Mouse (Mus musculus) gastrocnemius, postnatal 10 days (tissue): ENCODE data around the gene Cyp8b1. TPM values are rescaled to one million over a fixed set of nuclear protein-coding genes. Genes with fewer than 3 reads are reported as not detected.
A peak's percentile ranks its signal among the peaks of the same experiment; 100 is the strongest.

Experiments used
- DNase-seq: peaks from one replicate; pipeline ENCODE4 v3.0.0; 2021; ENCODE audit warnings: mixed read lengths
- long read RNA-seq, 2 experiments: library from polyadenylated mRNA; stranded (forward); transcript quantifications; one replicate each; pipeline ENCODE4 v2.0.0; 2021
- total RNA-seq, 2 experiments: library from RNA; stranded (reverse); gene quantifications; 2 replicates each; pipeline ENCODE4 v1.2.3; 2021

Cyp8b1 gene
- not detected for total RNA-seq
- long read RNA-seq, experiment 1: 0 reads
- long read RNA-seq, experiment 2: 0 reads

DNA sequence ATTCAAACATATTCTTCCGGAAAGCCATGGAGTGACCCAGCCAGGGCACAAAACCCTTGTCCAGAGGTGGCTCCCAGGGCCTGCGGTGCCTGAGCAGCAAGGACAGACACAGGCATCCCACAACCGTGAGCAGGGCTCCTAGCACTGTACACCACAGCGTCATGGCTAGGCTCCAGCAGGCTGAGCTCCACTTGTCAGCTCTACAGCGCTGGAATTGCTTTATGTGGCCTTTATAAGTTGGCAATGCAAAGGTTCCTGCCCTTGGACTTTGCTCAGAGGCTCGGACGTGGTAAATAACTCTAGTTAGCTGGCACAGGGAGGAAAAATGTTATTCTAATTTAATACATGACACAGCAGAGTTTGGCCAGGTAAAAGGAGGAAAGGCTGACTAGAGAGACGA lies at the start of gene Cyp8b1:
Gene Cyp8b1, minus strand, starts transcription at position 204 of the 400 bp plus-strand sequence.
- DNase-seq: no peak

DNA sequence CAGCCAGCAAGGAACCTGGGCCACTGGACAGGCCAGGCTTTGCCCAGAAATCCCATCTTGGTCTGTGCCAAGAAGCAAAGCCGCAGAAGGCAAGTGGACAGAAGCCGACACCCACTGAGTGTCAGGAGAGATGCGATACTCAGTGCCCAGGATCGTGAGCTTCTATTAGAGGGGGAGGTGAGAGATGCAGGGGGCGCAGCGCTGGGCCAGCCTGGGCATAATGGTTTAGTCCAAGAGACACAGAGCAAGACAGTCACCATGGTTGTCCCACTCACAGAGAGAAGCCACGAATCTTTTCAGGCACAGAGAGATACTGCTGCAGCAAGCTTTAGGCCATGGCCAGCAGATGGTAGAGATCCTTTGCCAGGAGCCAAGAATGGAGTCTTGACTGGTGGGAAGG lies 48.8 kb upstream of the Cyp8b1 start:
- DNase-seq: no peak

GRCm38 (mm10) chr9:121959966-121960635 lies 44.0 kb upstream of the Cyp8b1 start:
- DNase-seq: no peak

DNA sequence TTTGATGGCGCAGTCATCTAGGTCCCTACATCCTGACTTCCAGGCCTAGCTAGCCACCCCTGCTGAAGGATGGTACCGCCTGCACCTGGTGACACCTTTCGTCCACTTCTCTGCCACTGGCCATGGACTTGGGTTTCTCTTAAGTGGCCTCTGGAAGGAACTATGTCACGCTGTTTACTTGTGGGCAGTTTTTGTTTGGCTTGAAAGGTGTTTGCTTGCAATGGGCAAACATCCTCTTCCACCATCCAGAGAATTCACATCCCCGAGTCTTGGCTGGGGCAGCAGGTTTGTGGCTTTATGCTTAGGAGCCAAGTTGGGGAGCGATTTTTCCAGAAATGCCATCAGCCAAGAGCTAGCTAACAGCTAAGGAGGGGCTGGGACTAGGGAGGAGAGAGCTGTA lies 36.5 kb upstream of the Cyp8b1 start:
- DNase-seq: no peak

DNA sequence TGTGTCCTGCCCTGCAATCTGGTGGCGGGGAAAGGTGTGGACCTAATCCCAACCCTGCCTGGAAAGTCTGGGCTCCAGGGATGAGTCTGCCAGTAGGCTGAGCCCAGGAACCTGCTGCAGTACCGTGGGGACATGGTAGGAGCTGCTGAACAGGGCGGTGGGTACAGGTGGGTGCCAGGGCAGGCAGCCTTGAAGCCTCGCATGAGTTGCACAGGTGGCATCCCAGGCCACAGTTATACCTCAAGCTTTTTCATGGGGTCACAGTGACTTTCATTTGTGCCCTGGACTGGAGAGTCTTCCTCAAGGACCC lies 35.0 kb upstream of the Cyp8b1 start:
- DNase-seq: no peak

GRCm38 (mm10) chr9:121950418-121951113 lies 34.5 kb upstream of the Cyp8b1 start, which contains the start of gene Fam198a:
Gene Fam198a, plus strand, starts transcription at chr9:121950988.
- peak; percentile 84 for DNase-seq

- DNase-seq: no peak
Measured at GRCm38 (mm10) chr9:121948431-121948830, 32.3 kb upstream of the Cyp8b1 start.

- peak; percentile 65 for DNase-seq
Measured at GRCm38 (mm10) chr9:121947784-121948183, 31.7 kb upstream of the Cyp8b1 start.

GRCm38 (mm10) chr9:121943628-121944027 lies 27.5 kb upstream of the Cyp8b1 start:
- no peak for DNase-seq

DNA sequence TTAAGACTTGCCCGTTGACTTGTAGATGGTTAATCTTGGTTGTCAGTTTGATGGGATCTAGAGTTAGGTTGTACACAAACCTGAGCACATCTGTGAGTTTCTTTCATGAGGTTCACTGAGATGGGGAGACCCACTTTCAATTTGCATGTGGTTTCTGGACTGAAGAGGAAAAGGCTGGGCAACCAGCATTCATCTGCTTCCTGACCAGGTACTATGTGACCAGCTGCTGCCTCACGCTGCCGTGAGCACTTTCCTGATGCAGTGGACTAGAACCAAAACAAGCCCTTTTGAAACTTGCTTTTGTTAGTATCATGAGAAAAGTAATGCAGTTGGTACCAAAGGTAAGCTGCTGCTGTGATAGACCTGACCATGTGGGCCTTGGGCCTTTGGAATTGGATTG lies 26.9 kb upstream of the Cyp8b1 start:
- DNase-seq: no peak

DNA sequence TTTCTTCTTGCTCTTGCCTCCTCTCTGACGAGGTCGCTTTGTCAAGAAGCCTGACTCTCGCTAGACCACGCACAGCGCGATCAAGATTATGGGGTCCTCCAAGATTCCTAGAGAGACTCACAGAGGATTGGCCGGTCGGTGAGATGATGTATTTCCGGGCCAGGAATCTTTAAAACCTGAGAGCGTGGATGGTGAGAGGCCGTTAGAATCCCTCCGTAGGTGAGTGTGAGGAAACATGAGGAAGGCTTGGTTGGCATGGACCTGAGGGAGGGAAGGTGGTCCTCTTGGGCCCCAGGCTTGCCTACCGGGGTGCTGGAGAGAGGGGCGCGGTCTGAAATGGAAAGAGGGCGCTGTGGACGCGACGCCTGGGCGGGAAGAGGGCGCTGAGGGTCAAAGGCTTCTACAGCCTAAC lies 21.8 kb upstream of the Cyp8b1 start:
- no peak for DNase-seq

GRCm38 (mm10) chr9:121937451-121937864 lies 21.4 kb upstream of the Cyp8b1 start:
- DNase-seq: no peak

GRCm38 (mm10) chr9:121936952-121937351 lies 20.8 kb upstream of the Cyp8b1 start:
- no peak for DNase-seq

- DNase-seq: no peak
Measured at GRCm38 (mm10) chr9:121934856-121935255, 18.8 kb upstream of the Cyp8b1 start.

GRCm38 (mm10) chr9:121928498-121928897 lies 12.4 kb upstream of the Cyp8b1 start:
- DNase-seq: peak; percentile 53

- no peak for DNase-seq
Measured at GRCm38 (mm10) chr9:121927721-121928120, 11.6 kb upstream of the Cyp8b1 start.

DNA sequence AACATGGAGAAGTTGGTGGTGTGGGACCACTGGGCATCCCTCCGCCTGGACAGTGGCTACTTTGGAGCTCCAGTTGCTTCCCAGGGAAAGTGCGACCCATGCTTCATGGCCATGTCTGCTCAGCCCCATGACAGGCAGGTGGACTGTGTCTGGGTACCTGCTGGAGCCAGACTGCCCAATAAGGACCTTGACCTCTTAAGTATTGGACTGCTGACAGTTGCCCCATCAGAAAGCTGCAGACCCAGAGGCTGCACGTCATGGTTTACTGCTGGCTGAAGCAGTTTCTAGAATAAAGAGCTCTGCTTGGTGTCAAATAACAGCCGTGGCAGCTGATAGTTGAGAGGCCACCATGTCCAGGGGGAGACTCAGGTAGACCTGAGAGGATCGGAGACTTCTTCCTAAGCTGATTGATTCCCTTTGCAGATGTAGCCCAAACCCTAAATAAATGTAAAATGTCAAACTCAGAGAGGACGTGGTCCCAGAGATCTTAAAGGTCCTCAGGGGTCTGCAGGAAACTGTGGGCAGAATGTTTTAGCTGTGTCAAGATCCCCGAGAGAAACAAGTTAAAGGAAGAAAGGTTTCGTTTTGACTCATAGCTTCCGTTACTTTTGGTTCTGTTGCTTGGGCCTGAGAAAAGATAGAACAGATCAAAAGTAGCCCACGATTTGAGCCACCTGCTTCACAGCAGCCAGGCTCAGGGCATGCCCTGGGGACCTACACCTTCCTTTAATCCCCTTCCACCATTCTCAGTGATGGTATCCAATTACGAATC lies 10.7 kb upstream of the Cyp8b1 start:
- DNase-seq: no peak

DNA sequence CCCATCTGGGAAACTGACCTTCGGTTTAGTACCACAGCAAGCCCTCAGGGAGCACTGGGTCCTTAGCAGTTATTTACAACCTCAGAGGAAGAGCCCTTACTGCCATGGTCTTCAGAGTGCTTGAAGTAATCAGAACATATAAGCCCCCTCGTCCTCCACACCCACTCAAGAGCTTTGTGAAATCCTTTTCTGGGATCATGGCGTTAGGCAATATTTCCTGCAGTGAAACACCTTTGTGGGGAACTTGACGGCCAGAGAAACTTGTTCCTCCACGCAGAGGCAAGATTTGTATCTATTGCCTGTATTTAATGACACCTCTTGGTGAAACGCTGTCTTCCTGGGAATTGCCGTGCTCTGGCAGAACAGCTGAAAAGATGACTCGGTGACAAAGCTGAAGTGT lies 9.9 kb upstream of the Cyp8b1 start:
- DNase-seq: no peak

DNA sequence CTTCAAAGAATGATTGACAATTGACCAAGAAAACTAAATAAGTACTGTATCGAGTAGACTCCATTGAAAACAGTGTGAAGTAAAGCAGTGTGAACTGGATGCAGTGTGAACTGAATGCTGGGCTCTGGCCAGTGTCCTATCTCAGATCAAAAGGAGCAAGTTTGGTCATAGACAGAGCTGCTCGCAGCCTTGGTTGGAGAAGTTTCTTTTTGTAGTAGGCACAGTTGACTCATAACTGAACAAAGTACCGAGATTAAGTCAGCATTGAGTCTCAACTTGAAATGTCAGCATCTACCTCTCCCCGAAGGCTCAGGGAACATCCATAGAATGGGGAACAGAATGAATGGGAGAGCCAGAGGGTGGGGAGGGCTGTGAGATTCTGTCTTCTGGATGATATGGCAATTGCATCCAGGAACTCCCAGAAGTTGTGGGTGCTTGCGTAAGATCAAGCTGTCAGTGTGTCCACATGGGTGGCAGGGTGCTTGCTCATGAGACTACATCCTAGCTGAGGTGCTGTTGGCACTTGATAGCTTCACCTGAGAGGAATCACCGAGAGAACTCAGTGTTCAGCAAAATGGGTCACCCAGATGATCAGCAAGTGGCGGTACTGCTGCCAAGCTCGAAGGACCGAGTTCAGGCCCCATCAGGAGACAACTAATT lies 8.9 kb upstream of the Cyp8b1 start:
- DNase-seq: no peak

DNA sequence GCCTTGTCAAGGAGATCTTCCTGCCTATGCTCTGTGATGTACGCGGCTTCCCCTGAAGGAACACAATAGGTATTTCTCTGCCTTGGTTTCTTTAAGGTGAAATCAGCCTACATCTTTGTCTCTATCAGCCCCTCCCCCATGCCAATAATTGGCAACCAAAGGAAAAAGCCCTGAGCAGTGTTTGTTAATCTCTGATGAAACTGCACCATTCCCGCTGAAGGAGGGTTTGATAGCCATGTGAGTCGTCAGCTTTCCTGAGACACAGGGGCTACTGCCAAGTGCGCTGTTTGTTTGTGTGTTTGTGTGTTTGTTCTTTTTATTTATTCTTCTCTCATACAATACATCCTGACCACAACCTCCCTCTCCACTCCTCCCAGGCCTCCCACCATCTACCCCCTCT lies 7.8 kb upstream of the Cyp8b1 start:
- DNase-seq: no peak

DNA sequence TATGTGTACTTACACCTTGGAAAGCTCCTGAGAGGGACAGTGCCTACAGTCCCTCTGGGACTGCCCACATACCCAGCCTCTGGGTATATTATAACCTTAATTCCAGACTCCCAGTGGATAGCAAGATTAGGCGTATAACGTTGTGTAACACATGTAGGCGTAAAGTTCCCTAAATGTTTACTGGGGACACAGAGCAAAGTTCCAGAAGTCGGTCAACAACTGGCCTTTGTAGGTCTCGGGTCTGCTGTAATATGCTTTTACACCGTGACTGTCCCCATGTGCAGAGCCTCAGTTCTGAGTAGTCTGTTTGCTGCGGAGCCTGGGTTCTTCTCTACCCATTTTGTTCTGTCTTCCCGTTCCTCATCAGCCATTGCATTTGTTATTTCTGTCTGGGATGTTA lies 7.3 kb upstream of the Cyp8b1 start:
- DNase-seq: no peak

- no peak for DNase-seq
Measured at GRCm38 (mm10) chr9:121919027-121919501, 3.0 kb upstream of the Cyp8b1 start.

GRCm38 (mm10) chr9:121915056-121915455 lies 1.0 kb downstream of the Cyp8b1 start:
- DNase-seq: no peak
